Mouse (Mus musculus): ENCODE results near the gene Slc35e3. TPM values are rescaled to one million over a fixed set of nuclear protein-coding genes. Genes with fewer than 3 reads are reported as not detected.
"Not testable (repeated sequence)": the region's sequence is repeated elsewhere in the genome, so short reads cannot be mapped to it uniquely, and the experiment has no call there.

Slc35e3 gene
- polyA plus RNA-seq, 1 experiment from 2014 or later = 34.0 TPM

DNA sequence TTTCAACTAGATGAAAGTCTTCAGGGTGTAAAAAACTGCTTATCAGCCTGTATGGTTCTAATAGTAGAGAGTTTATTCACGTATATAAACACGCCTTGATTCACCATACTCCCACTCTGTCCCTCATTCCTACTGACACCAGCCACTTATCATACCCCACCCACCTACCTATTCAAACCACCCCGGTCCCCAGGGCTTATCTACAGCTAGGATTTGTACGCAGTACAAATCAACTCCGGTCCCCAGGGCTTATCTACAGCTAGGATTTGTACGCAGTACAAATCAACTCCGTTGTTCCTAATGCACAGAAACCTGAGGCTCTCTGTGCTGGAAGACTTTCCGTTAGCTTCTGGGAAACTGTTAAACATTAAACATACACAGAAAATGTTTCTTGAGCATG, 12.5 kb downstream of the Slc35e3 start:
- H3K4me3 ChIP-seq; ATAC-seq (ENCODE audit: insufficient number of reproducible peaks, insufficient read depth, low FRiP score, low TSS enrichment, low read depth); H3K9me3 ChIP-seq; H3K27me3 ChIP-seq; H3K4me1 ChIP-seq; H3K27ac ChIP-seq; H3K9ac ChIP-seq; H3K4me2 ChIP-seq: not testable (repeated sequence)
- peaks cover 35% of the 10 kb centered on the region for H3K36me3 ChIP-seq
- 87% methylated on average over 8 of the region's 8 CpGs for WGBS

- ATAC-seq (ENCODE audit: insufficient number of reproducible peaks, insufficient read depth, low FRiP score, low TSS enrichment, low read depth) = no peak
- Histone ChIP-seq H3K9ac (no peak overlapping the region), H3K4me3 (no peak overlapping the region), H3K36me3 (peaks cover 30% of the 10 kb centered on the region), H3K27ac (no peak overlapping the region), H3K4me2 (no peak overlapping the region), H3K4me1 (no peaks in the 10 kb centered on the region), H3K27me3 (no peaks in the 10 kb centered on the region), H3K9me3 (no peaks in the 10 kb centered on the region)
- 87% methylated on average over 14 of the region's 14 CpGs for WGBS
These were observed 13.1 kb downstream of the Slc35e3 start for GRCm38 (mm10) chr10:117732962-117733592.

DNA sequence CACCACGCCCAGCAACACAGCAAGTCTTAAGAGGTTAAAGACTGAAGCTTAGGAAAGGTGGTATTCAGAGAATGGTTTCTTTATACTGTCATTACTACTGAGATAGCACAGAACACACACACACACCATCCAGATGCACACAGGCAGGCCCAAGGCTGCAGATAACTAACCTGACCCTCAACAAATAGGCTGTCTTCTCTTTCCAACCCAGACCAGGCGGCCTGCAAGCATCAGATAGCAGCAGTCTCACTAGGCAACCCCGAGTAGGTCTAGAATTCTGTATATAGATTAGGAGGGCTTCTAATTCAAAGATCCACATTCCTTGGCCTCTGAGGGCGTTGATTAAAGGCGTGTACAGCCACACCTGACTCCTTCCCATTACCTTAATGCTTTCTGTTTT, 14.0 kb downstream of the Slc35e3 start:
- no peak overlapping the region for H3K4me2 ChIP-seq
- 85% methylated on average over 5 of the region's 5 CpGs for WGBS
- no peak for ATAC-seq (ENCODE audit: insufficient number of reproducible peaks, insufficient read depth, low FRiP score, low TSS enrichment, low read depth)

GRCm38 (mm10) chr10:117731244-117732101, 14.7 kb downstream of the Slc35e3 start:
- peaks cover 15% of the 10 kb centered on the region for H3K36me3 ChIP-seq
- 56% methylated on average over 15 of the region's 15 CpGs for WGBS
- H3K9ac ChIP-seq = no peak overlapping the region
- H3K9me3 ChIP-seq = no peaks in the 10 kb centered on the region
- no peaks in the 10 kb centered on the region for H3K4me1 ChIP-seq
- no peak overlapping the region for H3K4me2 ChIP-seq
- no peak overlapping the region for H3K4me3 ChIP-seq
- no peaks in the 10 kb centered on the region for H3K27me3 ChIP-seq
- no peak for ATAC-seq (ENCODE audit: insufficient number of reproducible peaks, insufficient read depth, low FRiP score, low TSS enrichment, low read depth)
- H3K27ac ChIP-seq = no peak overlapping the region

More for the DNA sequence above, 14.0 kb downstream of the Slc35e3 start:
- Histone ChIP-seq H3K27me3 (no peaks in the 10 kb centered on the region), H3K27ac (no peak overlapping the region), H3K4me1 (no peaks in the 10 kb centered on the region), H3K9ac (no peak overlapping the region), H3K4me3 (no peak overlapping the region), H3K9me3 (no peaks in the 10 kb centered on the region), H3K36me3 (peaks cover 22% of the 10 kb centered on the region)

GRCm38 (mm10) chr10:117730637-117731203, 15.4 kb downstream of the Slc35e3 start:
- WGBS = 92% methylated on average over 12 of the region's 12 CpGs
- no peak overlapping the region for H3K4me3 ChIP-seq
- no peak for ATAC-seq (ENCODE audit: insufficient number of reproducible peaks, insufficient read depth, low FRiP score, low TSS enrichment, low read depth)

DNA sequence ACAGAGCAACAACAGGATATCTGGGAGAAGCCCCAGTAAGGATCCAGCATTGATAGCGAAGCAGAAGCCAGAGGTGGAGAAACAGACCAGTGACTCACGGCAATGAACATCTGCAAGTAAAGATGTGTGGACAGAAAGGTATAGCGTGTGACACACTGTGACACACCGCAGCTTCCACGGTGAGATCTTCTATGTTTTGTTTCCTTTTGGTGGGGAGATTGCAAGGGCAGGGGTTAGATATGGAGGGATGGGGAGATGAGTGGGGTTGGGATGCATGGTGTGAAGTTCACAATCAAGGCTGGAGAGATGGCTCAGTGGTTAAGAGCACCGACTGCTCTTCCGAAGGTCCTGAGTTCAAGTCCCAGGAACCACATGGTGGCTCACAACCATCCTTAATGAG, 16.0 kb downstream of the Slc35e3 start:
- ATAC-seq (ENCODE audit: insufficient number of reproducible peaks, insufficient read depth, low FRiP score, low TSS enrichment, low read depth) = no peak
- H3K4me2 ChIP-seq = no peak overlapping the region
- 92% methylated on average over 7 of the region's 7 CpGs for WGBS
- H3K27me3 ChIP-seq = no peaks in the 10 kb centered on the region
- H3K4me1 ChIP-seq = no peaks in the 10 kb centered on the region
- no peak overlapping the region for H3K27ac ChIP-seq
- H3K9ac ChIP-seq = no peak overlapping the region
- no peak overlapping the region for H3K4me3 ChIP-seq
- peaks cover 6% of the 10 kb centered on the region for H3K36me3 ChIP-seq
- no peaks in the 10 kb centered on the region for H3K9me3 ChIP-seq

More at GRCm38 (mm10) chr10:117730637-117731203, 15.4 kb downstream of the Slc35e3 start:
- Histone ChIP-seq H3K4me1 (no peaks in the 10 kb centered on the region), H3K9me3 (no peaks in the 10 kb centered on the region), H3K9ac (no peak overlapping the region), H3K27me3 (no peaks in the 10 kb centered on the region), H3K36me3 (peaks cover 10% of the 10 kb centered on the region), H3K27ac (no peak overlapping the region), H3K4me2 (no peak overlapping the region)

DNA sequence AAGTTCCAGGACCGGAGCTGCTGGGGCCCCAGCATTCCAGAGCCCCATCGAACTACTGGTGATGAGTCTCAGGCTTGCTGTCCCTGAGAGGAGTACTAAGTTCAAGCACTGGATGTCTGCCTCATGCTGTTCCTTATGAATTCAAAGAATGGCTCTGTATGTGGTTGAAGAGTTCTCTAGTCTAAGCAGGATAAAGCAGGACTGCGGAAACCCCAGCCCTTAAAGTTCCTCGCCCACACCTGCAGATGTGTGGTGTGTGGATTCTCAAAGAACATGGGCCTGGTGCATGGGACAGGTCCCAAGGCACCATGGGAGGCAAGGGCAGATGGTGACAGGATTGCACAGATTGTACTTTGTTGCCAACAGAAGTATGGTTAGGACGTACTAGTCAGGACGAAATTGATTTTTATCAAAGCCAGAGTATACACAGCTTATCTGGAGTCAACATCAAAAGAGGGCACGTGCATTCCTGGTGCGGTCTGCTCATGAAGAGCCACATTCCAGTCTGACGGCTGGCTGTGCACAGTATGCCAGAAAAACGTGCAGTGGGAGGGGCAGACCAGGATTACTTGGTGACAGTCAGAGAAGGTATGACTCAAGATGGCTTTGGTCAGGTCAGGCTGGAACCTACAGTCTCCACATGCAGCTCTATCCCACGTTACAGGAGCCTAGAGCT, 16.9 kb downstream of the Slc35e3 start:
- peaks cover 6% of the 10 kb centered on the region for H3K36me3 ChIP-seq
- H3K27me3 ChIP-seq = no peaks in the 10 kb centered on the region
- H3K9me3 ChIP-seq = no peaks in the 10 kb centered on the region
- H3K27ac ChIP-seq = no peak overlapping the region
- ATAC-seq (ENCODE audit: insufficient number of reproducible peaks, insufficient read depth, low FRiP score, low TSS enrichment, low read depth) = no peak
- no peak overlapping the region for H3K4me2 ChIP-seq
- no peak overlapping the region for H3K9ac ChIP-seq
- no peaks in the 10 kb centered on the region for H3K4me1 ChIP-seq
- WGBS = 60% methylated on average over 11 of the region's 11 CpGs
- H3K4me3 ChIP-seq = no peak overlapping the region

DNA sequence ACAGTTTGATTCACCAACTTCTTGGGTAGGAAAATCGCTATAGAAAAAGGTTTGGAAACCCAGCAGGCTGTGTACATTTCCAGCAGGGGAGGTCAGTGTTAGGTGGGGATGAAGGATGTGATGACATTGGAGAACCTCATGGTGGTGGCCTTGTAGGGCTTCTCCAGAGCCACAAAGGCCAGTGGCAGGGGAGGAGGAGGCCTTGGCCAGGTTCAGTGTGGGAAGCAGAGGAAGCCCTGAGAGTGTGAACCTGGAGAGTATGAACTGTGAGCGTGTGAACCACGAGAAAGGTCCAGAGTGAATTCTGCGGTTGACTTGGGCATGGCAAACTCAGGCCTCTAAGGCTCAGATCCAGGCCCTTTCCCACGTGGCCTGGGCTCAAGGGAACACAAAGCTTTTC, 17.6 kb downstream of the Slc35e3 start:
- H3K4me1 ChIP-seq = no peaks in the 10 kb centered on the region
- WGBS = 81% methylated on average over 5 of the region's 5 CpGs
- H3K4me3 ChIP-seq = no peak overlapping the region
- no peak overlapping the region for H3K27ac ChIP-seq
- H3K9ac ChIP-seq = no peak overlapping the region
- H3K9me3 ChIP-seq = no peaks in the 10 kb centered on the region
- no peaks in the 10 kb centered on the region for H3K27me3 ChIP-seq
- ATAC-seq (ENCODE audit: insufficient number of reproducible peaks, insufficient read depth, low FRiP score, low TSS enrichment, low read depth) = no peak
- peaks cover 6% of the 10 kb centered on the region for H3K36me3 ChIP-seq
- H3K4me2 ChIP-seq = no peak overlapping the region

DNA sequence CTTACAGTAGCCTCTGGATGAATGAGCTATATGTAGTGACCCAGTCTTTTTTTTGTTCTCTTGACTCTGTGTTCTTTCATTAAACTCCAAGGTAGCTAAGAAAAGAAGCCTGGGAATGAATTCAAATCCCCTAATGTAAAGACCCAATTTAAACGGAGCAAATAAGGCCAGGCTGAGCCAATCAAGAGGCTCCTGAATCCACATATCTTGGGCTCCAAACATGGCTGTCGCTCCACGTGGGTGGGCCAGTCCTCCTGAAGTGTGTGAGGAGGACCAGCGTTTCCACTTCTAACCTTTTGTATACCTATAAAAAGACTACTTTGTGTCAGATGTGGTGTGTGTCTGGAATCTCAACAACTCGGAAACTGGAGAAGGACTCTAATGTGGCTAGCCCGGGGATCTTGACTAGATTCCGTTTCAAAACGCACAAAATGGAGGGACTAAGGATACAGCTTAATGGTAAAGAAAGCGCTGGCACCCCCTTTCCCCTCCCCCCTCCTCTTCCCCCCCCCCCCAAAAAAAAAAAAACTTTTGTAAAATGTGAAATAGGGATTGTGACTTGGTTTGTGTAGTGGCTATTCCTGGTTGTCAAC, 18.6 kb downstream of the Slc35e3 start:
- no peak overlapping the region for H3K4me3 ChIP-seq
- no peak overlapping the region for H3K4me2 ChIP-seq
- no peak overlapping the region for H3K27ac ChIP-seq
- ATAC-seq (ENCODE audit: insufficient number of reproducible peaks, insufficient read depth, low FRiP score, low TSS enrichment, low read depth) = no peak
- peaks cover 1% of the 10 kb centered on the region; the same call in 1 of the 2 replicates for H3K36me3 ChIP-seq
- no peak overlapping the region for H3K9ac ChIP-seq
- H3K27me3 ChIP-seq = no peaks in the 10 kb centered on the region
- no peaks in the 10 kb centered on the region for H3K4me1 ChIP-seq
- no peaks in the 10 kb centered on the region for H3K9me3 ChIP-seq
- WGBS = 78% methylated on average over 9 of the region's 9 CpGs

- Histone ChIP-seq H3K9me3 (no peaks in the 10 kb centered on the region), H3K36me3 (no peaks in the 10 kb centered on the region)
- WGBS = 93% methylated on average over 4 of the region's 4 CpGs
These were observed 19.2 kb downstream of the Slc35e3 start for GRCm38 (mm10) chr10:117726888-117727385.

DNA sequence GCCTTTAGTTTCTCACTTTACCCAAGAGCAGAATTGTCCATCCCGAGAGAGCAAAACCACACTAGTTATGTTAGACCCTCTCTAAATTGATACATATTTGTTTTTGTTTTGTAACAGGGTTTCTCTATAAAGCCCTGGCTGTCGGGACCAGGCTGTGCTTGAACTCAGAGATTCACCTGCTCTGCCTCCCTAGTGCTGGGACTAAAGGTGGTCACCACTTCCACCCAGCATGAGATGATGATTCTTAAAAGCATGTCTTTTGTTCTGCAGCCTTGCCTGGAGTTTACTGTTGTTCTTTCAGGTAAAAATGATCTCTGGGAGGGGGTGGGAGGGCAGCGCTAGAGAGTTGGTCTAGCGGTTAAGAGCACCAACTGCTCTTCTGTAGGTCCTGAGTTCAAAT, 19.8 kb downstream of the Slc35e3 start:
- H3K36me3 ChIP-seq = no peaks in the 10 kb centered on the region
- ATAC-seq (ENCODE audit: insufficient number of reproducible peaks, insufficient read depth, low FRiP score, low TSS enrichment, low read depth) = no peak
- 86% methylated on average over 4 of the region's 4 CpGs for WGBS

More at GRCm38 (mm10) chr10:117726888-117727385, 19.2 kb downstream of the Slc35e3 start:
- no peak for ATAC-seq (ENCODE audit: insufficient number of reproducible peaks, insufficient read depth, low FRiP score, low TSS enrichment, low read depth)
- Histone ChIP-seq H3K4me2 (no peak overlapping the region), H3K27ac (no peak overlapping the region), H3K4me3 (no peak overlapping the region), H3K27me3 (no peaks in the 10 kb centered on the region), H3K4me1 (no peaks in the 10 kb centered on the region), H3K9ac (no peak overlapping the region)

More for the DNA sequence above, 19.8 kb downstream of the Slc35e3 start:
- Histone ChIP-seq H3K9me3 (no peaks in the 10 kb centered on the region), H3K27me3 (no peaks in the 10 kb centered on the region), H3K9ac (no peak overlapping the region), H3K4me2 (no peak overlapping the region), H3K27ac (no peak overlapping the region), H3K4me1 (no peaks in the 10 kb centered on the region), H3K4me3 (no peak overlapping the region)

All from embryonic facial prominence, embryonic 13.5 days (tissue).